Mouse (Mus musculus) midbrain, embryonic 11.5 days (tissue): ENCODE results near the gene Vps54. TPM values are rescaled to one million over a fixed set of nuclear protein-coding genes. Genes with fewer than 3 reads are reported as not detected.

Source experiments
- ATAC-seq: fragments of 200-750 bp; cut with Nextera tagmentation; 2 replicates; pipeline ENCODE4 v1.8.0; 2017; ENCODE audit warnings: moderate TSS enrichment, moderate library complexity; ENCODE audit not compliant: low FRiP score
- DNase-seq: peaks from one replicate; pipeline ENCODE4 v3.0.0; 2015; ENCODE audit warnings: low spot score; ENCODE audit errors: missing footprints
- H3K27ac ChIP-seq: fragments of 300-500 bp; sonication (generic); 2 replicates; pipeline ENCODE4 v1.5.1; 2014; ENCODE audit warnings: low read depth, low read length
- H3K27me3 ChIP-seq: fragments of 300-500 bp; sonication (generic); 2 replicates; pipeline ENCODE4 v1.6.1; 2014; ENCODE audit warnings: mild to moderate bottlenecking, low read length, moderate library complexity, mixed read lengths; ENCODE audit not compliant: control insufficient read depth, insufficient read depth
- H3K36me3 ChIP-seq: fragments of 300-500 bp; sonication (generic); 2 replicates; pipeline ENCODE4 v1.6.1; 2014; ENCODE audit warnings: mild to moderate bottlenecking, low read length, moderate library complexity, mixed read lengths; ENCODE audit not compliant: control insufficient read depth, insufficient read depth
- H3K4me1 ChIP-seq: fragments of 300-500 bp; sonication (generic); 2 replicates; pipeline ENCODE4 v1.6.1; 2014; ENCODE audit warnings: low read length; ENCODE audit not compliant: control insufficient read depth, insufficient read depth
- H3K4me2 ChIP-seq: fragments of 300-500 bp; sonication (generic); 2 replicates; pipeline ENCODE4 v1.6.1; 2014; ENCODE audit warnings: mild to moderate bottlenecking, moderate library complexity
- H3K4me3 ChIP-seq: fragments of 300-500 bp; sonication (generic); 2 replicates; pipeline ENCODE4 v1.5.1; 2014; ENCODE audit warnings: low read depth, low read length
- H3K9ac ChIP-seq: fragments of 300-500 bp; sonication (generic); 2 replicates; pipeline ENCODE4 v1.6.1; 2014; ENCODE audit warnings: low read length
- H3K9me3 ChIP-seq: fragments of 300-500 bp; sonication (generic); 2 replicates; pipeline ENCODE4 v1.6.1; 2016; ENCODE audit warnings: low read length; ENCODE audit not compliant: control insufficient read depth
- WGBS: fragments of 180-500 bp; shearing (Covaris S2); extraction: QIAGEN DNeasy Blood & Tissue Kit; methylation state at CpG from one replicate; pipeline ENCODE4 v1.1.7; 2014; 5-methylcytosine and 5-hydroxymethylcytosine counted together
- polyA plus RNA-seq: library from polyadenylated mRNA; unstranded; fragments of >200 nt; fragmentation: Nextera tagmentation; extraction: Ambion mirVana; gene quantifications from 2 replicates; pipeline ENCODE4 v1.2.1, GENCODE M21; 2014

Vps54 gene
- polyA plus RNA-seq, 1 experiment from 2014 or later = 15.0 TPM

DNA sequence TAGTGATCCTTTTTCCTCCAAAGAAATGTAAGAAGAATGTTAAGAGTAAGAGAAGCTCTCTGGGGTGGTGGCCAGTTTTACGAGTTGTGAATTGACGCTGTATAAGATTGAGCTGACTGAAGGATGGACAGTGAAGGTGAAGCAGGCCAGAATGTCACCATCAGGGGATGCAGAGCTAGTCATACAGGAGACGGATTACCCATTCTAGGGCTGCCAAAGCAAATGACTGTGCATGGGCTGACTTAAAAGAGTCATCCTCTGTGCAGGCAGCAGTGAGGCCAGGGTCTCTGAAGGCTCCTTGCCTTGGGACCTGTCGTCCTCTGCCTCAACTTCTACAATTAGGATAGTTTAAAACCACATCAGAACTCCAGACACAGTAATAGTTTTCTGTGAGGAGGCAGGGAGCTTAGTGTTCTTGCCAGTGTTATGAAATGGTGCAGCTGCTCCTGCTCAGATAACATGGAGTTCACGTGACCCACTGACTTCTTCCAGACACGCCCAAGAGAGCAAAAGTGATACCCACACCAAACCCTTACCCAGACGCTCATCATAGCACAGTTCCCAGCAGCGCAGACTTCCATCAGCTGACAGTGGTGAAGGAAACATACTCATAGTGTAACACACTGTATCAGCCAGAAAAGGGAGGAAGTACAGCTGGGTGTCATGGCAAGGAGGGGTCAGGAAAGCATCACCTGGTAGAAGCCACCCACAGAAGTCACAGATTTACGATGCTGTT, 75.0 kb downstream of the Vps54 start:
- Histone ChIP-seq H3K4me1 (no peaks in the 10 kb centered on the region), H3K9me3 (no peaks in the 10 kb centered on the region), H3K4me2 (no peak overlapping the region), H3K4me3 (no peak overlapping the region), H3K9ac (no peak overlapping the region), H3K27me3 (no peaks in the 10 kb centered on the region), H3K27ac (no peak overlapping the region), H3K36me3 (0 out of 2 replicates have a peak, but pooled peaks cover 2% of the 10 kb centered on the region)
- DNase-seq (peak; percentile 31), ATAC-seq (no peak)
- WGBS = 89% methylated on average over 9 of the region's 9 CpGs

- Histone ChIP-seq H3K36me3 (0 out of 2 replicates have a peak, but pooled peaks cover 3% of the 10 kb centered on the region), H3K27ac (no peak overlapping the region), H3K27me3 (no peaks in the 10 kb centered on the region), H3K9me3 (no peaks in the 10 kb centered on the region), H3K4me1 (no peaks in the 10 kb centered on the region), H3K9ac (no peak overlapping the region), H3K4me2 (no peak overlapping the region), H3K4me3 (no peak overlapping the region)
- DNase-seq (no peak), ATAC-seq (no peak)
- 81% methylated on average over 3 of the region's 3 CpGs for WGBS
These were observed 82.5 kb downstream of the Vps54 start for GRCm38 (mm10) chr11:21321577-21321976.

DNA sequence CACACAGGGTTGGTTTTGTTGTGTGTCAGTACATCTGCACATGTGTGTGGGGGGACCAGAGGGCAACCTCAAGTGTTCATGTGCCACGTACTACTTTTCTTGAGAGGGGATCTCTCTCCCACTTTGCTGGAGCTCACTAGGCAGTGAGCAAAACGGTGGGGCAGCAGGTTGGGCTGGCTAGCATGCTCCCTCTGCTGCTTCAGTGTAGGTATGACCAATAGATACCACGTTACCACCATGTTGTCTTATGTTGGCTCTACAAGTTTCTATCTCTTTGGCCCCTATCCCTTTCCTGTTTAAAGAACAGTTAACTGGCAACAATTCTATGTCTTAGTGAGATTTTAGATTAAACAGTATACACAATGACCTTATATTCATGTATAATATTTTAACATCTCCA, 83.3 kb downstream of the Vps54 start:
- Histone ChIP-seq H3K4me1 (no peaks in the 10 kb centered on the region), H3K27me3 (no peaks in the 10 kb centered on the region), H3K36me3 (0 out of 2 replicates have a peak, but pooled peaks cover 3% of the 10 kb centered on the region), H3K9me3 (no peaks in the 10 kb centered on the region), H3K4me2 (no peak overlapping the region), H3K9ac (no peak overlapping the region), H3K27ac (no peak overlapping the region), H3K4me3 (no peak overlapping the region)
- ATAC-seq (no peak), DNase-seq (peak; percentile 44)
- 89% methylated on average over 3 of the region's 3 CpGs for WGBS

GRCm38 (mm10) chr11:21325781-21326180, 86.7 kb downstream of the Vps54 start:
- no peak overlapping the region for H3K9ac ChIP-seq
- H3K36me3 ChIP-seq = peaks cover 3% of the 10 kb centered on the region; the same call in 1 of the 2 replicates
- H3K4me2 ChIP-seq = no peak overlapping the region
- no peak overlapping the region for H3K4me3 ChIP-seq
- no peak overlapping the region for H3K27ac ChIP-seq
- 93% methylated on average over 5 of the region's 5 CpGs for WGBS
- H3K27me3 ChIP-seq = no peaks in the 10 kb centered on the region
- H3K9me3 ChIP-seq = no peaks in the 10 kb centered on the region
- H3K4me1 ChIP-seq = no peaks in the 10 kb centered on the region
- no peak for ATAC-seq
- peak; percentile 77 for DNase-seq

- Histone ChIP-seq H3K4me2 (no peak overlapping the region), H3K36me3 (peaks cover 3% of the 10 kb centered on the region; the same call in 1 of the 2 replicates), H3K4me1 (no peaks in the 10 kb centered on the region), H3K9ac (no peak overlapping the region), H3K4me3 (no peak overlapping the region), H3K27ac (no peak overlapping the region), H3K9me3 (no peaks in the 10 kb centered on the region), H3K27me3 (no peaks in the 10 kb centered on the region)
- WGBS = 57% methylated on average over 2 of the region's 2 CpGs
- DNase-seq (no peak), ATAC-seq (no peak)
These were observed 87.7 kb downstream of the Vps54 start for GRCm38 (mm10) chr11:21326770-21327169.

DNA sequence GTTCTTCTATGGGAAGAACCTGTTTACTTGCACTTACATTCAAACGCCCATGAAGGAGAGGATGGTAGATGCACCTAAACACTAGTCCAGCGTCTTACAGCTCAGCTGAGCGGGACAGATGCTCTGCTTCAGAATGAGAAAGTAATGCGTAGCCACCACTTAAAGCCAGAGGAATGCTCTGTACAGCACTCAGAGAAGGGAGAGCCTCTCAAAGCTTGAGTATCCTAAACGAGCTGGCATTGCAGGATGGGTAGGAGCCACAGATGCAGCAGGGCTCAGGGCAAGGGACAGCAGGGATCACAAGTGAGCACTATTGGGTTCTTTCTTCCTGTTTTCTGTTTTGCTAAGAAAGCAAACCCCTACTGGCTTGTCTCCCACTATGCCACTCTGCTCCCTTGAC, 88.4 kb downstream of the Vps54 start:
- 92% methylated on average over 5 of the region's 5 CpGs for WGBS
- H3K4me2 ChIP-seq = no peak overlapping the region
- no peaks in the 10 kb centered on the region for H3K4me1 ChIP-seq
- ATAC-seq (no peak), DNase-seq (no peak)
- H3K9ac ChIP-seq = no peak overlapping the region
- H3K27me3 ChIP-seq = no peaks in the 10 kb centered on the region
- no peak overlapping the region for H3K27ac ChIP-seq
- H3K9me3 ChIP-seq = no peaks in the 10 kb centered on the region
- peaks cover 3% of the 10 kb centered on the region; the same call in 1 of the 2 replicates for H3K36me3 ChIP-seq
- no peak overlapping the region for H3K4me3 ChIP-seq

GRCm38 (mm10) chr11:21328141-21328540, 89.1 kb downstream of the Vps54 start:
- H3K9me3 ChIP-seq = no peaks in the 10 kb centered on the region
- DNase-seq (no peak), ATAC-seq (no peak)
- peaks cover 3% of the 10 kb centered on the region; the same call in 1 of the 2 replicates for H3K36me3 ChIP-seq
- no peaks in the 10 kb centered on the region for H3K27me3 ChIP-seq
- no peak overlapping the region for H3K9ac ChIP-seq
- H3K4me3 ChIP-seq = no peak overlapping the region
- no peak overlapping the region for H3K27ac ChIP-seq
- no peaks in the 10 kb centered on the region for H3K4me1 ChIP-seq
- WGBS = 89% methylated on average over 5 of the region's 5 CpGs
- H3K4me2 ChIP-seq = no peak overlapping the region

- no peaks in the 10 kb centered on the region for H3K27me3 ChIP-seq
- DNase-seq (no peak), ATAC-seq (no peak)
- H3K4me2 ChIP-seq = no peak overlapping the region
- H3K9ac ChIP-seq = no peak overlapping the region
- H3K9me3 ChIP-seq = no peaks in the 10 kb centered on the region
- no peaks in the 10 kb centered on the region for H3K4me1 ChIP-seq
- H3K27ac ChIP-seq = no peak overlapping the region
- no peak overlapping the region for H3K4me3 ChIP-seq
- WGBS = 93% methylated on average over 5 of the region's 5 CpGs
- no peaks in the 10 kb centered on the region; the same call in 1 of the 2 replicates for H3K36me3 ChIP-seq
These were observed 93.7 kb downstream of the Vps54 start for GRCm38 (mm10) chr11:21332639-21333295.

- ATAC-seq (no peak), DNase-seq (no peak)
- 96% methylated on average over 1 of the region's 1 CpGs for WGBS
- Histone ChIP-seq H3K4me2 (no peak overlapping the region), H3K4me3 (no peak overlapping the region), H3K4me1 (no peaks in the 10 kb centered on the region), H3K27ac (no peak overlapping the region), H3K27me3 (no peaks in the 10 kb centered on the region), H3K36me3 (no peaks in the 10 kb centered on the region), H3K9ac (no peak overlapping the region), H3K9me3 (no peaks in the 10 kb centered on the region)
These were observed 98.8 kb downstream of the Vps54 start for GRCm38 (mm10) chr11:21337855-21338254.
